14 mouse cellular contexts compared by ENCODE assay signal in the genomic region with DNA sequence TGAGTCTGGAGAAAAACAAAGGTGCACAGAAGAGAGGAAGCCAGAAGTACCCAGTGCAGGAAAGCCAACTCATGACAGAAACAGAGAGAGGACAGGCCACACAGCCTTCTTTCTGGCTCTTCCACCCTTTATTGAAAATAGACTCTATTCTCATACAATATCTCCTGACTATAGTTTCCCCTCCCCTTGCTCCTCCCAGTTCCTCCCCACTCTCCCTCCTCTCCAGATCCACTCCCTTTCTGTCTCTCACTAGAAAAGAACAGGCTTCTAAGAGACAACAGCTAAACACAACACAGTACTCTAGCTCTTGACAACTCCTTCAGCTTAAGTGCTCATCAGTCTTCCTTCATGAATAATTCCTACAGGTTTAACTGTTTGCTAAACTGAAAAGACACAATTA.
"Had no signal": no experiment of that assay in that cellular context is flagged by ENCODE, and none has a peak within 500 bp of the region (broad histone marks: within the 10 kb centered on the region; RNA-seq: fewer than 3 reads in every experiment).

No protein-coding gene starts in this region.

- H3K4me1 ChIP-seq: liver, embryonic 12.5 days; neural tube, embryonic 13.5 days had no signal

- H3K9me3 ChIP-seq: neural tube, embryonic 13.5 days had no signal

- H3K9ac ChIP-seq: liver, embryonic 12.5 days; lung, embryonic 14.5 days; midbrain, embryonic 12.5 days; neural tube, embryonic 13.5 days had no signal

- DNase-seq: kidney, postnatal 10 days; left cerebral cortex, postnatal 4 days; lung, embryonic 14.5 days; lung, postnatal 10 days; lung, postnatal 4 days; retina, postnatal 1 day; right cerebral cortex, postnatal 4 days; spleen, adult 18-20 months; thymus, adult 18-20 months; thymus, postnatal 14 days had no signal

- H3K4me3 ChIP-seq: liver, embryonic 12.5 days; midbrain, embryonic 12.5 days; neural tube, embryonic 13.5 days had no signal

- ATAC-seq: liver, embryonic 12.5 days; midbrain, embryonic 16.5 days had no signal

- H3K36me3 ChIP-seq: liver, embryonic 12.5 days; midbrain, embryonic 12.5 days; neural tube, embryonic 13.5 days had no signal

- H3K4me2 ChIP-seq: liver, embryonic 12.5 days; lung, embryonic 14.5 days; midbrain, embryonic 12.5 days; neural tube, embryonic 13.5 days had no signal

- H3K27me3 ChIP-seq: liver, embryonic 12.5 days; midbrain, embryonic 12.5 days; neural tube, embryonic 13.5 days had no signal

- H3K27ac ChIP-seq: liver, embryonic 12.5 days; midbrain, embryonic 12.5 days; neural tube, embryonic 13.5 days had no signal
